Mouse (Mus musculus) erythroid progenitor cell, adult 5-6 weeks (primary cell): ENCODE results near the gene Tmem59. TPM values are rescaled to one million over a fixed set of nuclear protein-coding genes. Genes with fewer than 3 reads are reported as not detected.

Source experiments
- ATAC-seq: replicated peaks from 2 replicates; pipeline ENCODE4 v1.8.0; 2016; ENCODE audit warnings: moderate number of reproducible peaks, mild to moderate bottlenecking, moderate TSS enrichment, inconsistent platforms; ENCODE audit not compliant: poor library complexity, low FRiP score, severe bottlenecking
- total RNA-seq, 2 experiments: library from RNA; stranded (forward) in 1 of 2; stranded (reverse) in 1 of 2; fragments of 150-400 nt in 1 of 2; fragments of 186-747, 209-891 nt in 1 of 2; gene quantifications; 2 replicates each; pipeline versions ENCODE4 v1.2.3 to v1.2.4; 2015 to 2017; ENCODE audit warnings: low replicate concordance in 2 of 2

The Tmem59 gene
- total RNA-seq, 2 experiments from 2014 or later: 191 to 214 TPM

- ATAC-seq: peak; percentile 96
Observed at GRCm38 (mm10) chr4:107223225-107224204, 45.3 kb downstream of the Tmem59 start.

GRCm38 (mm10) chr4:107226313-107226712, 48.1 kb downstream of the Tmem59 start:
- ATAC-seq: no peak

GRCm38 (mm10) chr4:107232219-107232618, 54.0 kb downstream of the Tmem59 start:
- ATAC-seq: no peak

GRCm38 (mm10) chr4:107238253-107238652, 60.1 kb downstream of the Tmem59 start:
- no peak for ATAC-seq

- no peak for ATAC-seq
Observed at GRCm38 (mm10) chr4:107240196-107240595, 62.0 kb downstream of the Tmem59 start.

GRCm38 (mm10) chr4:107243365-107244333, 65.5 kb downstream of the Tmem59 start:
- ATAC-seq: no peak

GRCm38 (mm10) chr4:107245368-107245767, 67.2 kb downstream of the Tmem59 start:
- no peak for ATAC-seq

- ATAC-seq: no peak
Observed at GRCm38 (mm10) chr4:107246040-107246439, 67.8 kb downstream of the Tmem59 start.

- no peak for ATAC-seq
Observed at GRCm38 (mm10) chr4:107247110-107247509, 68.9 kb downstream of the Tmem59 start.

GRCm38 (mm10) chr4:107248061-107248460, 69.9 kb downstream of the Tmem59 start:
- ATAC-seq: no peak

GRCm38 (mm10) chr4:107249471-107249870, 71.3 kb downstream of the Tmem59 start:
- ATAC-seq: no peak

- ATAC-seq: no peak
Observed at GRCm38 (mm10) chr4:107250494-107250893, 72.3 kb downstream of the Tmem59 start.

Other genes starting within 250 kb of the Tmem59 start
- 13.4 and 24.9 TPM in 2 replicates for gene Mrpl37, start 111.5 kb upstream of the Tmem59 start, total RNA-seq (2015; ENCODE audit: low replicate concordance)
- gene Mrpl37, start 111.5 kb upstream of the Tmem59 start, total RNA-seq (2017; ENCODE audit: low replicate concordance): 11.0 and 14.3 TPM in 2 replicates
- 0.36 TPM in 1 of 2 replicates, not detected in the other for gene Cyb5rl, start 111.4 kb upstream of the Tmem59 start, total RNA-seq (2015; ENCODE audit: low replicate concordance)
- 0.15 TPM in 1 of 2 replicates, not detected in the other for gene Cyb5rl, start 111.4 kb upstream of the Tmem59 start, total RNA-seq (2017; ENCODE audit: low replicate concordance)
- not detected in 2 replicates for gene Cdcp2, start 81.5 kb upstream of the Tmem59 start, total RNA-seq (2015; ENCODE audit: low replicate concordance)
- not detected in 2 replicates for gene Cdcp2, start 81.5 kb upstream of the Tmem59 start, total RNA-seq (2017; ENCODE audit: low replicate concordance)
- 13.4 and 14.4 TPM in 2 replicates for gene Tceanc2, start 717 bp downstream of the Tmem59 start, total RNA-seq (2015; ENCODE audit: low replicate concordance)
- 7.6 and 48.4 TPM in 2 replicates for gene Tceanc2, start 717 bp downstream of the Tmem59 start, total RNA-seq (2017; ENCODE audit: low replicate concordance)
- not detected in 2 replicates for gene Ldlrad1, start 30.8 kb downstream of the Tmem59 start, total RNA-seq (2015; ENCODE audit: low replicate concordance)
- 3.2 TPM in 1 of 2 replicates, not detected in the other for gene Ldlrad1, start 30.8 kb downstream of the Tmem59 start, total RNA-seq (2017; ENCODE audit: low replicate concordance)
- 8.4 and 15.9 TPM in 2 replicates for gene Lrrc42, start 75.1 kb downstream of the Tmem59 start, total RNA-seq (2015; ENCODE audit: low replicate concordance)
- 8.2 and 22.2 TPM in 2 replicates for gene Lrrc42, start 75.1 kb downstream of the Tmem59 start, total RNA-seq (2017; ENCODE audit: low replicate concordance)
- gene Hspb11, start 75.2 kb downstream of the Tmem59 start, total RNA-seq (2015; ENCODE audit: low replicate concordance): 1.3 and 3.6 TPM in 2 replicates
- 5.0 and 11.8 TPM in 2 replicates for gene Hspb11, start 75.2 kb downstream of the Tmem59 start, total RNA-seq (2017; ENCODE audit: low replicate concordance)
- not detected in 2 replicates for gene Dio1, start 128.8 kb downstream of the Tmem59 start, total RNA-seq (2015; ENCODE audit: low replicate concordance)
- gene Dio1, start 128.8 kb downstream of the Tmem59 start, total RNA-seq (2017; ENCODE audit: low replicate concordance): not detected in 2 replicates
- 5.0 and 34.6 TPM in 2 replicates for gene Yipf1, start 136.0 kb downstream of the Tmem59 start, total RNA-seq (2015; ENCODE audit: low replicate concordance)
- gene Yipf1, start 136.0 kb downstream of the Tmem59 start, total RNA-seq (2017; ENCODE audit: low replicate concordance): 14.9 and 20.5 TPM in 2 replicates
- gene Ndc1, start 189.4 kb downstream of the Tmem59 start, total RNA-seq (2015; ENCODE audit: low replicate concordance): 37.5 and 67.1 TPM in 2 replicates
- 13.2 and 21.3 TPM in 2 replicates for gene Ndc1, start 189.4 kb downstream of the Tmem59 start, total RNA-seq (2017; ENCODE audit: low replicate concordance)